Mouse (Mus musculus): ENCODE measurements around the gene Tcam1.

Tcam1 gene

DNA sequence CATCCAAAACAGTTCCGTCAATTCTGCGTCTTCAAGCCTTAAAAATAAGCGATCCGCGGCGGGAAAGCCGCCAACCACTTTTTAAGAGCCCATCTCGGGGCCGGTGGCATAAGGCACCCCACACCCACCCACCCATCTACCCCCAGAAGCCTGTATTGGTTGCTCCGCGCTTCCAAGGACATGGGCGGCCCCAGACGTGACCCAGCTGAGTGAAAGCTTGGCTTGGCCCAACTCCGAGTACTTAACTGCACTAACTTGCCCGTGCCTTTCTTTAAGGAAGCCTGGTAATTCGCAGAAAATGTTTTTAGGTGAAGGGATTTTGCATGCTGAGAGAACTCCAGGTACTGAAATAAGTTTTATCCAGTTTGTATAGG, 3.2 kb upstream of the Tcam1 start:
- WGBS = 7% methylated on average over 16 of the region's 16 CpGs

DNA sequence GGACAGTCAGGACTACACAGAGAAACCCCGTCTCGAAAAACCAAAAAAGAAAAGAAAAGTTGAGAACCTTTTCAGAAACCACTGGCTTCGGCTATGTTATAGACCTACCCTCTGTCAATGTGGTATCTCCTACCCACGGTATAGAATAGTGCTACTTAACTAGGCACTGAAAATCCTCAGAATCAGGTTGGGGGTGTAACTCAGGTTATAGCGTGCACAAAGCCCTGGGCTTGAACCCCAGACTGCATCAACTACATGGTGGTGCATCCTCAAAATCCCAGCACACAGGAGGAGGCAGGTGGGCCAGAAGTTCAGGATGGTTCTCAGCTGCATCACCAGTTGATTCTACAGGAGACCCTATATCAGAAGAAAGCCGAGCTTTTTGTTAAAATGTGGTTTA, 2.7 kb upstream of the Tcam1 start:
- 96% methylated on average over 6 of the region's 6 CpGs for WGBS

DNA sequence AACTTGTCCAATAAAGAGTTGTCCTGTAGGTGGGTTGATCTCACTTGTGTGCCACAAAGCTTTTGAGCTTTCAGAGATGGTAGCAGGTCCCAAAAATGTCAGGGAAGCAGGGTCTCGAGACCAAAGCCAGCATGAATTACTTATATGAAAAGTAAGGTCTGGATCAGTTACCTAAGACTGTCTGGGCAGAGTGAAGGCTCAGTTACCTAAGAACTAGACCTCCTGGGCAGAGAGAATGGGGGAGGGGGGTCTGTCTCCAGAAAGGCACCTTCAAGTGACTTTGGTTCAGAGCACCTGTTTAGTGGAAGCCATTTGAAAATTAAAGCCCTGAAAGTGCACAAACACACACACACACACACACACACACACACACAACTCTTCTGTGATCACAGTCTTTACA, 2.1 kb upstream of the Tcam1 start:
- 85% methylated on average over 1 of the region's 1 CpGs for WGBS

DNA sequence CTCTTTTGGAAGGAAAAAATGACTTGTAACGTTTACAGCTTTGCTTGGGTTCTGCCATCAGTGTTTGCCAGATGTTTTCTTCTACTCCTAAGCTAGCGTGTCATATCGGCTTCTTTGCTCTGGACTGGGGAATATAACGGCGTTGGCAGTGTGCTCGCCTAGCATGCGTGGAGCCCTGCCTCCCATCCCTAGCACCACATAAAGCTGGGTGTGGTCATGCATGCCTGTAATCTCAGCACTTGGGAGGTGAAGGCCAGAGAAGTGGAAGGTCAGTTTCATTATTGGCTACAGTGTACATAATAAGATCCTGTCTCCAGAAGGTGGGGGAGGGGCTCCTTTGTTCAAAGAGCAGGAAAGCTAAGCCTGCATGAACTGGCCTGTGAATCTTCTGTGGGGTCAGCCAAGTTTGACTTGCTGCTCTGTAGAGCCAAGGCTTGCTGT, 1.5 kb upstream of the Tcam1 start:
- WGBS = 78% methylated on average over 7 of the region's 7 CpGs

DNA sequence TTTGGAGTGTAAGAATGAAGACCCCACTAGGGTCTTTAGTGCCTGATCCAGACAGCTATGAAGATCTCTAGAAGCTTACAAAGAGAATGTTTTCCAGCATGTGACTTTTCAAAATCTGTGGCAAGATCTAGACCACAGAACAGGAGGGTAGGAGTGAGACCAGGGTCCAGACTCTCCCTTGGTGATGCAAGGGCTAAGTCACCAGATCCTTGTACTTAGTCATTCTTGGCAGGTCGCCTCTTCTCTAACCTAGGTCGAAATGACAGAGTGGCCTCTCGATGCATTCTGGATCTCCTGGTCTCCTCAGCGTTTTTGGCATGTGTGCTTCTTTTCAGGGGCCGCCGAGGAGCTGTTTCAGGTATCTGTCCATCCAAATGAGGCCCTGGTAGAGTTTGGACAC, 6.0 kb downstream of the Tcam1 start:
- 88% methylated on average over 6 of the region's 6 CpGs for WGBS

DNA sequence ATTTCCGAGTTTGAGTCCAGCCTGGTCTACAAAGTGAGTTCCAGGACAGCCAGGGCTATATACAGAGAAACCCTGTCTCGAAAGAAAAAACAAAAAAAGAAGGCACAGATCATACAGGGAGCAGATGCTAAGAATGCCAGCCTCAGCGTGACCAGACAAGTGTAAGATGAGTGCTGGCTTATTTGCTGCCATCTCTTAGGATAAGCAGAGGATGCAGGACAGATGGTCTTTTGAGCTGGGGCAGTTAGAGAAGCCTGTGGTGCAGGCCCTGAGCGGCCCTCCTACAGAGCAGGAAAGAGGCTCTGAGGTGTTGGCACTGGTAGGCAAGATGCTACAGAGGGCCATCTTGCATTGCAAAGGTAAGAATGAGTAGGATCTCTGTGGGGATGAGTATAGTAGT, 6.9 kb downstream of the Tcam1 start:
- WGBS = 77% methylated on average over 4 of the region's 4 CpGs

DNA sequence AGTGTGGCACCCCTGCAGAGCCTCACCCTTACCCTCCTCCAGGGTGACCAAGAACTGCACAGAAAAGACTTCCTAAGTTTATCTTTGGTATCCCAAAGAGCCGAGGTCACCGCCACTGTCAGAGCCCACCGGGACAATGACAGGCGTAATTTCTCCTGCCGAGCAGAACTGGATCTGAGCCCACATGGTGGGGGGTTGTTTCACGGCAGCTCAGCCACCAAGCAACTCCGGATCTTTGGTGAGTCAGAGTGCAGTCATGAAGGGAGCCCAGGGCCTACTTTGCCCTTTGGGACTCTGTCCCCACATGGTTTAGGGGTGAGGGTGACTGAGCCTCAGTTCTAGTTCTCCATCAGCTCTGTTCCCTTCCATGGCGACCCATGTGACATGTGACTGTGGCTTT, 7.7 kb downstream of the Tcam1 start:
- 68% methylated on average over 8 of the region's 8 CpGs for WGBS

DNA sequence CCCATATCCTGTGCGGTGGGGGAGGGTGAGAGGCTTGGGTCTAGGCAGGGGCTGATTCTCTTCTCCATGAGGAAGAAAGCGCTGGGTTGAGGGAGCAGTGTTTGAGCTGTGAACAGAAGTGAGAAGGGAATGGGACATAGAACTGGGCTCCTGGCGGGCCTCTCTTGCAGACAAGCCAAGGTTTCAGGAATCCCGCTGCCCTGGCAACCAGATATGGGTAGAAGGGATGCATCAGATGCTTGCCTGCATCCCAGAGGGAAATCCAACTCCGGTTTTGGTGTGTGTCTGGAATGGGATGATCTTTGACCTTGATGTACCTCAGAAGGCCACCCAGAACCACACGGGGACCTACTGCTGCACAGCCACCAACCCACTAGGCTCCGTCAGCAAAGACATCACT, 9.7 kb downstream of the Tcam1 start:
- WGBS = 89% methylated on average over 7 of the region's 7 CpGs

DNA sequence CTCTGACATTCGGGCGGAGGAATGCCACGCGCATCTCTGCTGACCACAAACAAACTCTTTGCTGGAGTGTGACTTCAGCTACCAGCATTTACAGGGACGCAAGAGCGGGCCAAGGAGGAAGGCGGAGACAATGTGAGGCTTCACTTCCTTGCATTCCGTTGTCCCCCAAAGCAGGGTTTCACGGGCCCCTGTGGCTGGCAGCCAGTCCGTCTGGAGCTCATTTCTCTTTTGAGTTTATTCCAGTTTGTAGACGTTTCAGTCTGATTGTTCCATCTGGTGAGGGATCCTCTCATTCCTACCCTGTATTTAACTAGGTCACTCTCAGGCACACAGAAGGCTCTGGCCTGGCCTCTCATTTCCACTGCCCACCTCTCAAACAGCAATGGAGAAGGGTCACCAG, 10.5 kb downstream of the Tcam1 start:
- WGBS = 38% methylated on average over 11 of the region's 11 CpGs

DNA sequence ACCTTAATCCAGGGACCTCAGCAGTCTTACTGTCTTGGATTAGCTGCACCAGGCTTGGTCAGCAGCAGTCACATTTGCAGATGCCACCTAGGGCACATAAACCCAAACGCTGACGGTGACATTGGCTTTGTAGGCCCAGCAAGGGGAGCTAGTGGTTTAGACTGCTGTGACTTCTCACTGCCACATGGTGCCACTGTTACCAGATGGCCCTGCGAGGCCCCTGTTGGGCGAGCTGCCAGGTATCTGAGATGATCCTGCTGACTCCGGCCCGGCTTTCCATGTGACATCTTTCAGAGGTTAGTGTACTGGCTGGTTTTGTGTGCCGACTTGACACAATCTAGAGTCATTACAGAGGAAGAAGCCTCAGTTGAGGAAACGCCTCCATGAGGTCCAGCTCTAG, 12.9 kb downstream of the Tcam1 start:
- 52% methylated on average over 8 of the region's 8 CpGs for WGBS

DNA sequence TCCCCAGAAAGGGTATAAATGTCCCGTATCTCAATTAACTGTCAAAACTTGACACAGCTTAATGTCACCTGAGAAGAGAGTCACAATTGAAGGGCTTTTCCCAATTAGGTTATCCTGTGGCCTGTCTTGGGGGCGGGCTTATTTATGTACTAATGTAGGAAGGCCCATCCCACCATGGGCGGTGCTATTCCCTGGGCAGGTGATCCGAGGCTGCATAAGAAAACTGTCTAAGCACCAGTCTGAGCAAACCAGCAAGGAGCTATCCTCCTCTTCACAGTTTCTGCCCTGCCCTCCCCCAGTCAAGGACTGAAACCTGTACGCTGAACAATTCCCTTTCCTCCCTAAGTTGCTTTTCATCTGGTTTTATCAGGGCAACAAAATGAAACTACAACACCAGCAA, 13.9 kb downstream of the Tcam1 start:
- WGBS = 95% methylated on average over 5 of the region's 5 CpGs

DNA sequence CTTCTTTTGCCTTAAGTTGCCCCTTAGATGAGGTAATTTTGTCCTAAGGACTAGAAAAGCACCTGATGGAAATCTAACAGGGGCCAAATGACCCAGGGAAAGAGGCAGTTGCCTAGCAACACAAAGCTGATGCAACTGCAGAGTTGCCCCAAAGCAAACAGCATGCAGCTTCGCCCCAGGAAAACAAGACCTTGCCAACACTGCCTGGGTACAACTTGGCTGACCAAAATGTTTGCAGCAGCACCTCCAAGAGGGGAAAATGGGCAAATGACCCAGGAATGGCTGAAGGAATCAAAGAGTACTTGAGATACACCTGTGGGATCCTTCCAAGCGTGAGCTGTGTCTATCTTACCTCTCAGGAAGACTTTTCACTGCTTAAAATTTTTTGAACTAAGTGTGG, 15.4 kb downstream of the Tcam1 start:
- WGBS = 83% methylated on average over 2 of the region's 2 CpGs

DNA sequence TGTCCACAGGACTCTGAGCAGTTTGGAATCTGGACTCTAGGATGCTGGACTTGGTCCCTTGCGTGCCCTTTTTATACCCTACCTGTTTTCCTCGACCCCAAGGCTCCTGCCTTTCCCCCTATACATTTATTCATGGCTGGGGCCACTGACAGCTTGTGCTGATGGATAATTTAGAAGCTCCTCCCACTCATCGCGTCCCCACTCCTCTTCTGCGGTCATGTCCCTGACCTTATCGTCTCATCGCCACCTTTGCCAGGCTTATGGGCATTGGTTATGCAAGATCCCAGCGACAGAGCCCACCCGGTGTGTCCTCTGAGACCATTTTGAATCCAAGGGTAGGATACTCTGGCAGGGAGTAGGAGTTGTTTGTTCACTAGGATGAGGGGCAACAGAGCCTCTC, 25.3 kb downstream of the Tcam1 start, which contains the start of gene Gh:
Gene Gh, minus strand, starts transcription at position 101 of the 400 bp plus-strand sequence.
- WGBS = 83% methylated on average over 9 of the region's 9 CpGs

DNA sequence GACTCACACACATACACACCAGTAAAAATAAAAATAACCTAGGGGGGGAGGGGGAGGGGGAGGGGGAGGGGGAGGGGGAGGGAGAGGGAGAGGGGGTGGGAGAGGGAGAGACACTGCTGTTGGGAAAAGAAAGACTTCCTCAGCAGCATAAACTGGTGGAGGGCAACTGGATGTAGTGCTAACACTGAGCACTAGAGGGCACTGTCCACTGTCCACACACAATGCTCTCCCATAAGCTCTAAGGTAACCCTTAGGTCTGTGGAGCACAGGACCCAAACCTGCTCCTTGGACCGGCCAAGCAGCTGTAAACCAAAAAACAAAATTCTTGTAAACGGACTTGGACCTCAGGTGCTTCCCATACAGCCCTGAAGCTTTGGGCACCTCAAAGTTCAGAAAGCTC, 26.2 kb downstream of the Tcam1 start:
- WGBS = 26% methylated on average over 2 of the region's 2 CpGs

DNA sequence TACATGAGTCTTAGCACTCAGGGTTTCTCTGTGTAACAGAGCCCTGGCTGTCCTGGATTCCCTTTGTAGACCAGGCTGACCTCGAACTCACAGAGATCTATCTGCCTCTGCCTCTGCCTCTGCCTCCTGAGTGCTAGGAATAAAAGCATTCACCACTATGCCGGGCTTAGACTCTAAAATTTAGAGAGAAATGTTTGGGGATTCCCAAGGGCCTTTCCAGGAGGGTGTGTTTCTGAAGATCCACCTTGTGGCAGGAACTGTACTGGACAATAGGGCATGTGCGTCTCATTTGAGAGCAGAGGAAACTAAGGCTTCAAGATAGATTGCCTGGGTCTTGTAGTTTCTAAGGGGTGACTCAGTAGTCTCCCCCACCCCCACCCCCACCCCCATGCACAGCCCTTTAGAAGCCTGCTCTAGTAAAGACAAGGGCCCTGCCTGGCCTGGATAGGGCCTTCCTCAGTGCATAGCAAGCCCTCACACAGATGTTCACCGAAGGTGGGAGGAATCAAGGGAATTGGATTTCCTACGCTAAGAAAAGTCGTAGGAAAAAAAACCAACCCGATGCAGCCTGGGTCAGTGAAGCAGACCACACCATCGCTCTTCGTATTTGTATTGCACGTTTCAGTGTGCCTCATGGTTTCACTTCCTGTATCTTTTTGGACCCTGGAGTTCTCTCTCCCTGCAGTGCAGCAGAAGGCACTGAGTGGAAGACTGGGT, 29.0 kb downstream of the Tcam1 start:
- 81% methylated on average over 10 of the region's 10 CpGs for WGBS

DNA sequence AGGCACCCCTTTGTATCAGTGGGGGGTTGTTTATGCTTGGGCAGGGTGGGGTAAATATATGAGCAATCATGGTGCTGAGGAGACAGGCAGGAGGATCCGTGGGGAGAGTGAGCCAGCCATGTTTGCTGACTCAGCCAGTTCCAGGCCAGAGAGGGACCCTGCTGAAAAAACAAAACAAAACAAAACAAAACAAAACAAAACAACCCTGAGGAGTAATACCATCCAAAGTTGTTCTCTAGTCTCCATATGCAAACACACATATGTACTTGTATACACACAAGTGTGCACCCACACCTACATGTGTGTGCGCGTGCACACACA, 29.6 kb downstream of the Tcam1 start:
- WGBS = 92% methylated on average over 3 of the region's 3 CpGs

DNA sequence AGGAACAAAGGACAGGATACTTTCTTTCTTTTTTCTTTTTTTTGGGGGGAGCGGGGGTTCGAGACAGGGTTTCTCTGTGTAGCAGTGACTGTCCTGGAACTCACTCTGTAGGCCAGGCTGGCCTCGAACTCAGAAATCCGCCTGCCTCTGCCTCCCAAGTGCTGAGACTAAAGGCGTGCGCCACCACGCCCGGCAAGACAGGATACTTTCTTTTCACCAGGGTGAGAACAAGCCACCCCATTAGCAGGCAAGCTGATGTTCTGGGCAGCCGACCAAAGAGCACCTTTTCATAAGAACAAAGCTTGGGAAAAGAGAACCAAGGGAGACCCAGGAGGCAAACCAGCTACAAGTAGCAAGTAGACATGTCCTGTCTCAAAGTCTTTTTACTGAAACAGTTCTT, 30.3 kb downstream of the Tcam1 start:
- WGBS = 77% methylated on average over 9 of the region's 9 CpGs

DNA sequence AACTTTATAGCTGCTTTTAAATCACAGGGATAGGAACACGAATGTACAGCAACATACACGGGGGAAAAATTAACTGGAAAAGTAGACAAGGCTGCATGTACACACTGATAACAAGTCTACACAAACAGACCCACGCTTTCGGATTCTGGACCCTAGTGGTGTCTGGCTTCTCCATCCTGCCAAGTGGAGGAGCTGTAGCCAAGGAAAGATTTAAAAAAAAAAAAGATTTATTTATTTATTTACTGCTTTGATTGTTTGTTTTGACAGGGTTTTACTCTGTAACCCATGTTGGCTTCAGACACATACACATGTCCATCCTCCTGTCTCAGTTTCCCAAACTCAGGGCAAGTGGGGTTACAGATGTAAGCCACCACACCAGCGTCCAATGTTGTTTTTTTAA, 31.0 kb downstream of the Tcam1 start:
- WGBS = 50% methylated on average over 5 of the region's 5 CpGs

DNA sequence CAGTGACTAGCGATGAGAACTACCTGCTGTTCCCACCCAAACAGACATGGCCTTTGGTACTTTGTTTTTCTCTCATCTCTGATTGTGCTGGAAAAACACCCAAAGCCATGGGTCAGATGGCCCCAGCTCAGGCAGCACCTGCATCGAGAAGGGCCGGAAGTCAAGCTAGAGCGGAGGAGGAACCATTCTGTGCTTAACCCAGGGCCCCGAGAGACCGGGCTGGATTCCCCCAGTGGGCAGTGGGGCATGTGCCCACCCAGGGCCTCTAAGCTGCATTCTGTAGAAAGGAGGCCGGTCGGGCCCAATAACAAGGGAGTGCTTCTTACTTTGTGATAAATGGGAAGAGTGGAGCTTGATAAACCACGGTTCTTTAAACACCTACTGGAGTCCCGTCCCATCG, 31.7 kb downstream of the Tcam1 start:
- WGBS = 79% methylated on average over 11 of the region's 11 CpGs

DNA sequence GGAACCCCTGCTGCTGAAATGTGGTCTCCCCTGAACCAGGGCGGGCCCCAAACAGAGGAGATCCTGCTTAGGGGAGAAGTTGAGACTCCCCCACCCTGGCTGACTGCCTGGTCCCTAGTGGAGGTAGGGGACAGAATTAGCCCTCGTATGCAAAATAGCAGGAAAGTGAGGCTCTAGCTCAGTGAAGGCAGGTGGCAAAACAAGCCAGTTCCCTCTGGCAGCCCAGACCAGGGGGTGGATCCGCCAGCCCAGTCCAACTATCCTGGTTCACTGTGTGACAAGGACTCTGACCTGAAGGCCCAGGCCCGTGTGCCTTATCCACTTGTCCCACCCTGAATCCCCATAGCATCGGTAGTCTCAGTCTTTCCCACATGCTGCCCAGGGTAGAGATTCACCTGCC, 33.7 kb downstream of the Tcam1 start:
- WGBS = 64% methylated on average over 5 of the region's 5 CpGs

DNA sequence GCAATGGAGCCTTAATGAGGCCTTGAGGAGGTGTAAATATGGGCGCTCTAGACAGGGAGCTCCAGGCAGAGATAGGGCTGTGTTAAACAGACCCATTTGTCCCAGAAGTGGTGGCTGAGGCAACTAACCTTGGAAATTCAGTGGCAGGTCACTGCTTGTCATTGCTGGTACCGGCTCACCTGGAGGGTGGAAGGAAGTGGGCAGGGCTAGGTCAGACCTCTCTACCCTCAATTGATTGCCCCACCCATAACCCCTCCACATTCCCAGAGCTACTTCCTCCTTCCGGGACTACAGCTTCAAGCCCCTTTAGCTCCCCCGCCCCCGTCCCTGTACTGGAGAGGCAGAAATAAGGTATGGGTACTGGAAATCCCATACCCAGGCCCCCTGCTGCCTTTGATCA, 37.1 kb downstream of the Tcam1 start:
- WGBS = 87% methylated on average over 5 of the region's 5 CpGs

DNA sequence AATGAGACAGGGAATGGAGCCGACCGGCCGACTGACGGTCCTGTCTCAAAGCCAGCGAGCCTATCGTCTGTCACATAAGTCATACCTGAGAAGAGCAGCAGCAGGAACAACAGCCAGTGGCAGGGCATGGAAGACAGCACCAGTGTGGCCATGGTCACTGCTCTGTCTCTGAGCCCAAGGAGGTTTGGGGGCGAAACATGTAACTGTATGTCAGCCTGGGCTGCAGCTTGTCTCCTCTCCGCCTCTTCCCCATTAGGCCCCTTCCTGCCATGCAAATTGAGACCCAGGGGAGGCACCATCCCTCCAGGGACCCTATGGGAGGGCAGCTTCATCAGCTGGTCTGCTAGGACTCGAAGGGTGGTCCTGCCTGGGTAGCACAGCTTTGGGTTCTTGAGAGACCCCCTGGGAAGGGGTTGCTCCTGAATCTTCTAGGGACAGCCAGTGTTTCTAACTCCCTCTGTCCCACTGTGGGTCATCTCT, 37.9 kb downstream of the Tcam1 start, which contains the start of gene Cd79b:
Gene Cd79b, minus strand, starts transcription at position 430 of the 480 bp plus-strand sequence.
- WGBS = 89% methylated on average over 9 of the region's 9 CpGs

DNA sequence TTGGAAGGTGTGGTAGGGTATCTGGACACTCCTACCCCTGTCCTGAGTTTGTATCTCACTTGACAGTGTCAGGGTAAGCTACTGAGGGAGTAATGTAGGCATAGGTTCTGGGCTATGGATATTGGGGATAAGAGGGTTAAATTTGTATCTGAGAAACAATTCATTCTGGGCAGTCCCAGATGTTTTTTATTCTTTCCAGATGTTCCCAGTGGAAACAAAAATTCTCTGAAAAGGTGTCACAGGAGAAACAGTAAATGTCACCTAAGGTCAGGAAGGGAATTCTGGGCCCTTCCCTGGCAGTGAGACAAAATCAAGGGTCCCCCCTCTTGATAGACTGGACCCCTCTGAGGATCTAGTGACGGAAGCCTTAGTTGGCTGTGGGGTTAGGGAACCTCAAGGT, 39.9 kb downstream of the Tcam1 start:
- WGBS = 91% methylated on average over 1 of the region's 1 CpGs

DNA sequence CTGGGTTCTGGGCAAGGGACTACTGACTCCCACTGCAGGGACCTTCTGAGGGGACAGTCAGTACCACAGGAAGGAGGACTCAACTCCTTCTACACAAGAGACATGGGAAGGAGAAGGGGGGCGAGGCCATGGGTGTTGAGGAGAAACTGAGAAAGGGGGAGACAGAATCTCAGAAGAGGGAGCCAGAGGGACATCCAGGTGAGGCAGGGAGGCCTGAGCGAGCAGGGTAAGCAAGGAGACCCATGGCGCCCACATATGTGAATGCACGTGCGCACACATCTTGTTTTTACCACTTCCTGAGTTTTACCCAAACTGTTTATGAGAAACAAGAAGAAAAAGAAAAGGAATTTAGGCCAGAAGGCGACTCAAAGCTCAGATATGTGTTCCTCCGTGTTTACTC, 41.3 kb downstream of the Tcam1 start:
- WGBS = 76% methylated on average over 7 of the region's 7 CpGs
